Mouse (Mus musculus) lung, embryonic 14.5 days (tissue): ENCODE results near the gene Igbp1. TPM values are rescaled to one million over a fixed set of nuclear protein-coding genes. Genes with fewer than 3 reads are reported as not detected.

Source experiments
- ATAC-seq: fragments of 200-750 bp; cut with Nextera tagmentation; 2 replicates; pipeline ENCODE4 v1.8.0; 2017; ENCODE audit warnings: mild to moderate bottlenecking, moderate TSS enrichment, moderate library complexity; ENCODE audit not compliant: insufficient read depth
- DNase-seq: peaks from one replicate; pipeline ENCODE4 v3.0.0-alpha.2; 2015
- H3K27ac ChIP-seq: fragments of 300-500 bp; sonication (generic); 2 replicates; pipeline ENCODE4 v1.5.1; 2014; ENCODE audit warnings: low read depth, mild to moderate bottlenecking, moderate library complexity
- H3K27me3 ChIP-seq: fragments of 300-500 bp; sonication (generic); 2 replicates; pipeline ENCODE4 v1.6.1; 2014; ENCODE audit warnings: low read length, control low read depth; ENCODE audit not compliant: insufficient read depth
- H3K36me3 ChIP-seq: fragments of 300-500 bp; sonication (generic); 2 replicates; pipeline ENCODE4 v1.6.1; 2014; ENCODE audit warnings: control low read depth; ENCODE audit not compliant: insufficient read depth
- H3K4me1 ChIP-seq: fragments of 300-500 bp; sonication (generic); 2 replicates; pipeline ENCODE4 v1.6.1; 2014; ENCODE audit warnings: antibody characterized with exemption, control low read depth; ENCODE audit not compliant: insufficient read depth
- H3K4me2 ChIP-seq: fragments of 300-500 bp; sonication (generic); 2 replicates; pipeline ENCODE4 v1.6.1; 2014; ENCODE audit warnings: mild to moderate bottlenecking
- H3K4me3 ChIP-seq: fragments of 300-500 bp; sonication (generic); 2 replicates; pipeline ENCODE4 v1.5.1; 2014; ENCODE audit warnings: low read depth, low read length
- H3K9ac ChIP-seq: fragments of 300-500 bp; sonication (generic); 2 replicates; pipeline ENCODE4 v1.6.1; 2014
- H3K9me3 ChIP-seq: fragments of 300-500 bp; sonication (generic); 2 replicates; pipeline ENCODE4 v1.6.1; 2016; ENCODE audit warnings: low read depth, low read length, control low read depth
- CTCF ChIP-seq: IDR thresholded peaks from 2 replicates; pipeline ENCODE4 v1.5.1; 2016; ENCODE audit warnings: antibody characterized with exemption, low read depth
- WGBS: fragments of 180-500 bp; shearing (Covaris S2); extraction: QIAGEN DNeasy Blood & Tissue Kit; methylation state at CpG from one replicate; pipeline ENCODE4 v1.1.7; 2014; 5-methylcytosine and 5-hydroxymethylcytosine counted together
- polyA plus RNA-seq: library from polyadenylated mRNA; unstranded; fragments of >200 nt; fragmentation: Nextera tagmentation; extraction: Ambion mirVana; gene quantifications from 2 replicates; pipeline ENCODE4 v1.2.1, GENCODE M21; 2014

The Igbp1 gene
- polyA plus RNA-seq, 1 experiment from 2014 or later, result 43.8 TPM

DNA sequence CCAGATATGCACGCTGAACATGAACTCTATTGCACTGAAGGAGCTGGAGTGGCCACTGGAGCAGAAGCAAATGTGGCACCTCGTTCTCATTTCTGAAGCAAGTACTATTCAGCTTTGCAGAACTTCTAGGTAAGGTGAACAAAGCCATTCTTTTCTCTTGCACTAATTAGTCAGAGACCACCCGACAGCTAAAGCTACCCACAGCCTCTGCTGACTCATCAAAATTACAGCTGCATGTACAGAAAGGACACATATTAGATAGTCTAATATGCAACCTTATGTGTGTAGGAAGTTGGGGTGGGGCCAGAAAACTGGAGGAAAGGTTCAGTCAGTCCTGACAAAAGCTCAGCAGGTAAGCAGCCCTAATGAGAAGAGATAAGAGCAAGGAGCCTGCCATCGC, 30.4 kb downstream of the Igbp1 start, which contains the start of gene Dgat2l6:
Gene Dgat2l6 (plus strand): TSS at position 368 of the 400 bp plus-strand sequence.
- no peak for TF ChIP-seq CTCF
- Histone ChIP-seq H3K9me3 (no peaks in the 10 kb centered on the region), H3K27me3 (no peaks in the 10 kb centered on the region), H3K4me3 (no peak within 1 kb of the TSS), H3K9ac (no peak within 1 kb of the TSS), H3K36me3 (no peaks in the 10 kb centered on the region), H3K4me1 (no peaks in the 10 kb centered on the region), H3K27ac (no peak within 1 kb of the TSS), H3K4me2 (no peak within 1 kb of the TSS)
- WGBS, result 82% methylated on average over 4 of the region's 4 CpGs
- DNase-seq, result no peak
- no peak for ATAC-seq

DNA sequence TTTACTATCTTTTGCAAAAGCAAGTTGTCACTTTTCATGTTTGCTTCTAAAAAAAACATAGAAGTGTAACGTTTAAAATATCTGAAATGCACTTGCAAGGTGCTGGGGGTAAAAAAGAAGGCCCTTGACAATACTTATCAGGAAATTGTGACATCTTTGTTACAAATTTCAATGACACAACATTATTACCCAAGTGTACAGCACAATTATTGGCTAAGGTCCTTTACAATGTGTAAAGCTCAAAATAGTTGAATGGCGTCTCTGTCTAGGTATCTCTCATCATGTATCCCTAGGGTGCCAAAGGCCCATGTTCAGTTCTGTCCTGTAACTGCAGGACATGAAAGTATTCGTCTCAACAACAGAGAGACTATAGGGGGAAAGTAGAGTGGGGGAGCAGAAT, 61.9 kb downstream of the Igbp1 start:
- H3K4me2 ChIP-seq, result no peak overlapping the region
- H3K27ac ChIP-seq, result no peak overlapping the region
- H3K9ac ChIP-seq, result no peak overlapping the region
- no peaks in the 10 kb centered on the region for H3K4me1 ChIP-seq
- no peak for DNase-seq
- H3K4me3 ChIP-seq, result no peak overlapping the region
- H3K27me3 ChIP-seq, result no peaks in the 10 kb centered on the region
- H3K9me3 ChIP-seq, result no peaks in the 10 kb centered on the region
- H3K36me3 ChIP-seq, result no peaks in the 10 kb centered on the region
- ATAC-seq, result no peak
- WGBS, result 62% methylated on average over 3 of the region's 3 CpGs
- TF ChIP-seq CTCF, result no peak

- DNase-seq (no peak), ATAC-seq (no peak)
- TF ChIP-seq CTCF, result no peak
- no peaks in the 10 kb centered on the region for H3K27me3 ChIP-seq
- H3K4me3 ChIP-seq, result no peak overlapping the region
- 78% methylated on average over 3 of the region's 3 CpGs for WGBS
- H3K9me3 ChIP-seq, result no peaks in the 10 kb centered on the region
- H3K4me2 ChIP-seq, result no peak overlapping the region
- H3K4me1 ChIP-seq, result no peaks in the 10 kb centered on the region
- H3K36me3 ChIP-seq, result no peaks in the 10 kb centered on the region
- H3K9ac ChIP-seq, result no peak overlapping the region
- H3K27ac ChIP-seq, result no peak overlapping the region
Measured at GRCm38 (mm10) chrX:100565696-100566095, 71.6 kb downstream of the Igbp1 start.

Other genes with a start within 250 kb of the Igbp1 start
- not detected in 2 replicates for gene Otud6a, start 65.3 kb upstream of the Igbp1 start, polyA plus RNA-seq
- 0.62 and 1.0 TPM in 2 replicates for gene Awat2, start 51.6 kb upstream of the Igbp1 start, polyA plus RNA-seq
- not detected in 2 replicates for gene Dgat2l6, start 30.5 kb downstream of the Igbp1 start, polyA plus RNA-seq
- gene Awat1, start 78.0 kb downstream of the Igbp1 start, polyA plus RNA-seq, result not detected in 2 replicates
- gene P2ry4, start 100.6 kb downstream of the Igbp1 start, polyA plus RNA-seq, result not detected in 2 replicates
- gene Arr3, start 111.2 kb downstream of the Igbp1 start, polyA plus RNA-seq, result not detected in 2 replicates
- gene Kif4, start 131.4 kb downstream of the Igbp1 start, polyA plus RNA-seq, result 41.5 and 45.0 TPM in 2 replicates
- gene Pdzd11, start 132.3 kb downstream of the Igbp1 start, polyA plus RNA-seq, result 100 and 105 TPM in 2 replicates
- 0.20 and 0.30 TPM in 2 replicates for gene Gdpd2, start 235.6 kb downstream of the Igbp1 start, polyA plus RNA-seq